Mouse (Mus musculus): ENCODE results near the gene Ubp1.

The Ubp1 gene

DNA sequence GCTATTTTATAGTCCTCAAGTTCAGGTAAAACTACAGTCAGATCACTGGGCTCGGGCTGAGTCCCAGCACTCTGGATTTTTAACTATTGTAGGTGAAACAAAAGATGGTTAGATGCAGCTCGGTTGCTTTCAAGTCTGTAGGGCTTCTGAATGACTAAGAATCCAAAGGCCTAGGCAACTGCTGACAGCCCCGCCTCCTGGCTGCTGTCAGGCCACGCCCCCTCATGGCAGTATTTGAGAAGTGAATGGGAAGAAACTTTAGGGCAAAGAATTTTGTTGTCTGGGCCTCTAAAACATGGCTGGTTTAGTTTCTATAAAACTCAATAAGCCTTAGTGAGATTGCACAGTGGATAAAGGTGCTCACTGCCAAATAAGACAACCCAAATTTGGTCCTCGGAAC lies 78.8 kb downstream of the Ubp1 start:
- DNase-seq (ENCODE audit: extremely low read depth, insufficient read length, low spot score), result no peak

DNA sequence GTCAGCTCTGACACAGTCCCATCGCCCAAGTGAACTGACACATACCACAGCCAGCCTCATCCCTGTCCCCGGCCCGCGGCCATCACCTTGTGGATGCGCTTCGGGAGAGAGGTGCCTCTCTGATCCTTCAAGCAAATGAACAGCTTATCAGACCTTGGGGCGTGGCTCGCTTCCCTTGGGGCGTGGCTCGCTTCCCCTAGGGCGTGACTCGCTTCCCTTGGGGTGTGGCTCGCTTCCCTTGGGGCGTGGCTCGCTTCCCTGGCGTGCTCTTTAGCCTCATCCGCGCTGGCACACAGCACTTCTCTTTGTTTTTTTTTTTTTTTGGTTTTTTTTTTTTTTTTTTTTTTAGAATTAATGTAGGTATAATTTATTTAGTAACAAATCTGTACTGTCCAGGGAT lies 80.5 kb downstream of the Ubp1 start:
- no peak for DNase-seq (ENCODE audit: extremely low read depth, insufficient read length, low spot score)

DNA sequence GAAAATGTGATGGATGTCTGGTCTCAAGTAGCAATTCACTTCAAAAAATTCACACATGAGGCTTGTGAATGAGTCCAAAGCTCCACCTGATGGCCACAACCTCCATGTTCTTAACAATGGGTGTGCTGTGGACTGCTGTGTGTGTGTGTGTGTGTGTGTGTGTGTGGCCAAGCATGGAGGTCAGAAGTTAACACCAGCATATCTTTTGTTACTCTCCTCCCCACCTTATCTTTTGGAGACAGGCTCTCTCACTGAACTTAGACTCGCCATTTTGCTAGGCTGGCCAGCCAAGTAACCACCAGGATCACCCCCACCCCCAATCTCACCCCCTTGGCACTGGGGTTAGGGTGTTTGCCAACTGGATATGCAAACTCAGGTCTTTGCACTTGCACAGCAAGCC lies 83.3 kb downstream of the Ubp1 start:
- no peak for DNase-seq (ENCODE audit: extremely low read depth, insufficient read length, low spot score)

DNA sequence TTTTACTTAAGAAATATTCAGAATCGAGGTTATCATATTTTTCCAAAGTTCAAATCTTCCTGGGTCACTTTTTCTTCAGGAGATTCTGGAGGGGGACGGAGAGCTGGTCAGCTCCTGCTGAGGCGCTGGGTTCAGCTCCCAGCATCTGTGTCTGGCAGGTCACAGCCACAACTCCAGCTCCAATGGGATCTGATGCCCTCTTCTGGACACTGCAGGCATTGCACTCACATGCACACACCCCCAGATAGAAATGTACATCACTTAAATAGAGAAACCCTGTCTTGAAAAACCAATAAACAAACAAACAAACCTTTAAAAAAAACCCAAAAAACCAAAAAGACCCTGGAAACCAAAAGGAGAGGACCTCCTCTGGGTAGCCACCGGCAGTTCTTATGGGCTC lies 85.0 kb downstream of the Ubp1 start:
- no peak for DNase-seq (ENCODE audit: extremely low read depth, insufficient read length, low spot score)

DNA sequence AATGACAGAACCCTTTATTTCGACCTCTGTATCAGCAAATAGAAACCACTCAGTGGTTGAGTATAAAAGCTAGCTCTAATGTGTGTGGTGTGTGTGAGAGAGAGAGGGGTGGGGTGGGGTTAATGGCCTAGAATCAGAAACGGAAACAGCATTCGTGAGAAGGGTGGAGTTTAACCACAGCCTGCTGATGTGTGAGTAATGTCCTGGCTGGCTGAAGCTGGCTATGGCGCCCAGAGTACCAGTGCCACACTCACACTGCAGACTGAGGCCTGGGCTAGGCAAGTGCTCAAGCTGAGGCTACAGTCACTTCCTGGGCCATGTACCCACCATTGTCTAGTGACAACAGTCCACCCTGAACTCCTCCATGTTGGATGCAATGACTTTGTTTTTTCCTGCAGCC lies 85.7 kb downstream of the Ubp1 start:
- DNase-seq (ENCODE audit: extremely low read depth, insufficient read length, low spot score), result peak; percentile 71

DNA sequence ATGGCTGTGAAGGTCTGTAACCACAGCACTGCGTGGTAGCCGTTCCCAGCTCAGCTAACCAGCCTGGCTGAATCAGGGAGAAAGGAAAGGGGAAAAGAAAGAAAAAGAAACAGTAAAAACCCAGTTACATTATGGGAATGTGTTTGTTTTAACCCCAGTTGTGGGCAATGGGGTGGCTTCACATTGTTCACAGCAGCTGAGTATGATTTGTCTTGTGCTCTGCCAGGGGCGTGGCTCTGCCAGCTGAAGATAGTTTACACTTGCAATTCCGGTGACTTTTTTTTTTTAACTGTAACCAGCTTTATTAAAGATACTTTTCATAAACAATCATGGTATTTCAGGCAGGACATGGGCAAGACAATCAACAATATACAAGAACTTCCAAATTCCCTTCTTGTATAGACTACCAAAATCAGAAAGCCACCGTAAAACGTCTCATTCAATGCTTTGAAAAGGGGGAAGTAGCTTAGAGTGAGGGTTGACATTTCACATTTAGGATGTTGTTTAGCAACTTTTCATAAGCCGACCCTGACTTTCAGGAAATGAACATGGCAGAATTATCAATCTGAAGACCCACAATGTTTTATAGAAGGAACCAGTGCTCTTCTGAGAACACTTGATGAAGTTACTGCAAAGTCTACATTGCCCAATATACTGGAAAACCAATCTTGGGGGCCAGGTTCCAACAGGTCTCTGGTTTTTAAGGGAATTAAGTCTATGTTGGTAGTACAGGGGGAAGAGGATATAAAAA lies 88.5 kb downstream of the Ubp1 start:
- no peak for DNase-seq (ENCODE audit: extremely low read depth, insufficient read length, low spot score)

DNA sequence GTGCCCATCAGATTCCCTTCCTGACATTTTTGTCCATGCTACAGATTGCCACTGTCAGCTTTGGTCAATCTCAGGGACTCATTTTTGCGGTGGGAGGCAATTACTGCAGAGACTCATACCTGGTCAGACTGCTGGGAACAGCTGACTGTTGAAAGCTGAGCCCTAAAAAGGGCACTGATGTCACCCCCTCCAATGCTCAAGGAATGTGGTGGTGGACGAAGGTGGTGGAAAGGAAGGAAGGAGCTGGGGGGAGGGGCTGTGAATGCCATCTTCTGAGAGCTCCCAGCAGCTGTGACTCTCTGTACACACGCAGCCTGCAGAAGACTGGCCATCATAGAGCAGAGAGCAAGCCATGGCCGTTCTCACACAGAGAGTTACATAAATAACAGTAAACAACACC lies 91.4 kb downstream of the Ubp1 start:
- no peak for DNase-seq (ENCODE audit: extremely low read depth, insufficient read length, low spot score)

DNA sequence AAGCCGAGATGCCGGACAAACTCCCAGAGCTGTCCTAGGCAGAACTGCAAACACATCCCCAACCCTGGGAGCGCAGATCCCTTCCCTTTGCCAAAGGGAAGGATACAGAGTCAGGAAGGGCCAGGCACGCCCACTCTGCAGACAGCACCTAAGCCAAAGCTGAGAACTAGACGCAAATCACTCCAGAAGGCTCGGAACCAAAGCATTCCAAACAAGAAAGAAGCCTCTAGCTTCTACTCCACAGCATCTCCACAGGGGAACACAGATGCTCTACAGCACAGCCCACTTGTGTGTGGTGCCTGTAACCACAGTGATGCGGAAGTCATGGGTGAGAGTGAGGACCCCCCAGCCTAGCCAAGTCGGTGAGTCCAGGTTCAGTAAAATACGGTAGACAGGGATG lies 94.4 kb downstream of the Ubp1 start:
- DNase-seq (ENCODE audit: extremely low read depth, insufficient read length, low spot score), result no peak

DNA sequence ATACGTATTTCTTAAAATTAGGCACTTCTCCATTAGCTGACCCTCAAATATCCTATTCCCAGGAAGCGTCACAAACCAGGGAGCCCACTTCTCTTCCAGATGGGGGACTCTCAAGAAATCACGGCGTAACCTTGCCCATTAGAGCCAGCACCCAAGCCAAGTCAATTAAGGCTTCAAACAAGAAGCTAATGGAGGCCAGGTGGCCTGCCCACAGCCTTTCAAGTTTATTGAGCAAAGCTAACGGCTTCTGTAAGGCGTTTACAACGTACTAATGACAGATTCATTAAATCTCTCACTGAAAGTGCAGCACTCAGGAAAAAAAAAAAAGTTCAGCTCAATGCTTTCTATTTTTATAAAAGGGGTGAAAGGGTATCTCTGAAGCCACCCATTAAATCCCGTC lies 95.1 kb downstream of the Ubp1 start:
- DNase-seq (ENCODE audit: extremely low read depth, insufficient read length, low spot score), result no peak

DNA sequence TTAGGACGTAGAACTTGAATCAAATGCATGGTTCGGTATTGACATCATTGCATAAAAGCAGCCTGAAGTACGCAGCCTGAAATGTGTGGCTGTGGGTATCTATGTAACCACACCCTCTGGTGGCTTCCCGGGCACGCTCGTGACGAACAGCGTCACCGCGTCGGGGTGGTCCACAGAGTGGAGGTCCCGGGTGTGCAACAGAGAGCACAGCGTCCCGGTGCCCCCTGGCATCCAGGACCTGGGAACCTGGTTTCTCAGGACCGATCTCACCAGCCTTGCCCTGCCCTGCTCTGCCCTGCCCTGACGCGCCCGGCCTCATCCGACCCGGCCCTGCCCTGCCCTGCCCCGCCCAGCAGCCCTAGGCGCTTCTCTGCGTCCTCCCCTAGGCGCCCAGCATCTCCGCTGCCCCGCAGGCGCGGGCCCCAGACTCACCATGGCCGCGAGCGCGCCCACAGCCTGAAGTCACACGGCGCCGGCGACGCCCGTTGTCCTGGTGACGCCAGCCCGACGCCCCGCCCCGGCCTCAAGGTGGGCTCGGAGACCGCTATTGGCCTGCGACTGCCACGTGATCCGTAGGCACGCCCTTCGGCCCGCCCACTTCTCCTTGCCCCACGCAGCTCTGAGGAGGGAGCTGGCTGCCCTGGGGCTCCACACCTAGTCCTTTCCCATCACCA lies 95.7 kb downstream of the Ubp1 start:
- DNase-seq (ENCODE audit: extremely low read depth, insufficient read length, low spot score), result peak; percentile 94

Data from 3134 (cell line).